Mouse (Mus musculus): ENCODE data around the gene Gm20388. TPM values are rescaled to one million over a fixed set of nuclear protein-coding genes. Genes with fewer than 3 reads are reported as not detected.

Gm20388 gene
- polyA plus RNA-seq, 1 experiment, result not detected

DNA sequence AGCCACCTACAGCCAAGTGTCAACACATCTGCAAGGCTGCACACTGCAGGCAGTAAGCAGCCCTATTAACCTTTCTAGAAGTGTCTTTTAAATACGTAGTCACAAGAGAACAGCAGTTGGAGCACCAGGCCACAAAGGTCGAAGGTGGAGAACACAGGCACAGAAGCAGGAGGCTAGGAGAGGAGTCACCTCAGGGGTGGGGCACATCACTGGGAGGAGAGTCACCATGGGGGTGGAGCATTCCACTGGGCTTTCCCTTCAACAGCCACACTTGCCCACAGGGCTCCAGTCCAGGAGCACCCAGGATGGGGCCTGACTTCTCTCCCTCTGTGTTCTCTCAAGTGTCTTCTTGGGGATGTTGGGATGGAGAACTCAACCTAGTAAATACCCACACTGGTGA is 185.8 kb downstream of the Gm20388 start:
- Histone ChIP-seq H3K4me3 (ENCODE audit: insufficient read depth, low read depth, low read length) (no peak overlapping the region), H3K4me1 (ENCODE audit: control insufficient read depth, insufficient read depth, low read length) (peaks cover 31% of the 10 kb centered on the region), H3K27ac (ENCODE audit: insufficient read depth, low read depth, low read length) (no peak overlapping the region)
- WGBS, result 41% methylated on average over 2 of the region's 2 CpGs
- TF ChIP-seq CTCF (IDR thresholded peaks at IDR 0.05; ENCODE audit: insufficient read depth, low read depth, low read length) (no peak), POLR2A (IDR thresholded peaks at IDR 0.05; ENCODE audit: insufficient read depth, low read depth, low read length) (no peak)

GRCm38 (mm10) chr8:120100388-120101067 is 189.9 kb downstream of the Gm20388 start:
- Histone ChIP-seq H3K27ac (ENCODE audit: insufficient read depth, low read depth, low read length) (peak overlapping the region; percentile 91; the same call in 1 of the 2 replicates), H3K4me3 (ENCODE audit: insufficient read depth, low read depth, low read length) (peak overlapping the region; percentile 87), H3K4me1 (ENCODE audit: control insufficient read depth, insufficient read depth, low read length) (peaks cover 22% of the 10 kb centered on the region)
- WGBS, result 1% methylated on average over 25 of the region's 25 CpGs
- TF ChIP-seq CTCF (IDR thresholded peaks at IDR 0.05; ENCODE audit: insufficient read depth, low read depth, low read length), result no peak
- TF ChIP-seq POLR2A (IDR thresholded peaks at IDR 0.05; ENCODE audit: insufficient read depth, low read depth, low read length), result no peak

- WGBS, result under 1% methylated on average over 88 of the region's 88 CpGs
- Histone ChIP-seq H3K4me1 (ENCODE audit: control insufficient read depth, insufficient read depth, low read length) (peaks cover 15% of the 10 kb centered on the region), H3K27ac (ENCODE audit: insufficient read depth, low read depth, low read length) (peak within 1 kb of the TSS; percentile 91), H3K4me3 (ENCODE audit: insufficient read depth, low read depth, low read length) (peak within 1 kb of the TSS; percentile 87)
- TF ChIP-seq CTCF (IDR thresholded peaks at IDR 0.05; ENCODE audit: insufficient read depth, low read depth, low read length) (no peak), POLR2A (IDR thresholded peaks at IDR 0.05; ENCODE audit: insufficient read depth, low read depth, low read length) (peak; percentile 34; the same call in 1 of the 2 replicates)
These were observed 190.7 kb downstream of the Gm20388 start, which contains the start of gene Zdhhc7 for GRCm38 (mm10) chr8:120101068-120101972. Gene Zdhhc7, minus strand, starts transcription at chr8:120101482.

- WGBS, result 76% methylated on average over 9 of the region's 9 CpGs
These were observed 193.3 kb downstream of the Gm20388 start for GRCm38 (mm10) chr8:120103916-120104315.

GRCm38 (mm10) chr8:120104721-120105272 is 194.2 kb downstream of the Gm20388 start:
- Histone ChIP-seq H3K27ac (ENCODE audit: insufficient read depth, low read depth, low read length) (no peak overlapping the region), H3K4me3 (ENCODE audit: insufficient read depth, low read depth, low read length) (no peak overlapping the region), H3K4me1 (ENCODE audit: control insufficient read depth, insufficient read depth, low read length) (peaks cover 4% of the 10 kb centered on the region; the same call in 1 of the 2 replicates)
- TF ChIP-seq CTCF (IDR thresholded peaks at IDR 0.05; ENCODE audit: insufficient read depth, low read depth, low read length), result no peak
- TF ChIP-seq POLR2A (IDR thresholded peaks at IDR 0.05; ENCODE audit: insufficient read depth, low read depth, low read length), result no peak
- WGBS, result 69% methylated on average over 9 of the region's 9 CpGs

More at GRCm38 (mm10) chr8:120103916-120104315, 193.3 kb downstream of the Gm20388 start:
- Histone ChIP-seq H3K4me1 (ENCODE audit: control insufficient read depth, insufficient read depth, low read length) (peaks cover 4% of the 10 kb centered on the region; the same call in 1 of the 2 replicates), H3K27ac (ENCODE audit: insufficient read depth, low read depth, low read length) (no peak overlapping the region), H3K4me3 (ENCODE audit: insufficient read depth, low read depth, low read length) (no peak overlapping the region)
- TF ChIP-seq POLR2A (IDR thresholded peaks at IDR 0.05; ENCODE audit: insufficient read depth, low read depth, low read length) (no peak), CTCF (IDR thresholded peaks at IDR 0.05; ENCODE audit: insufficient read depth, low read depth, low read length) (no peak)

- WGBS, result 75% methylated on average over 3 of the region's 3 CpGs
- Histone ChIP-seq H3K27ac (ENCODE audit: insufficient read depth, low read depth, low read length) (no peak overlapping the region), H3K4me1 (ENCODE audit: control insufficient read depth, insufficient read depth, low read length) (peaks cover 7% of the 10 kb centered on the region; the same call in 1 of the 2 replicates), H3K4me3 (ENCODE audit: insufficient read depth, low read depth, low read length) (no peak overlapping the region)
- TF ChIP-seq POLR2A (IDR thresholded peaks at IDR 0.05; ENCODE audit: insufficient read depth, low read depth, low read length) (no peak), CTCF (IDR thresholded peaks at IDR 0.05; ENCODE audit: insufficient read depth, low read depth, low read length) (no peak)
These were observed 198.5 kb downstream of the Gm20388 start for GRCm38 (mm10) chr8:120109149-120109548.

- WGBS, result 85% methylated on average over 4 of the region's 4 CpGs
These were observed 200.3 kb downstream of the Gm20388 start for GRCm38 (mm10) chr8:120110966-120111365.

GRCm38 (mm10) chr8:120111382-120111781 is 200.7 kb downstream of the Gm20388 start:
- Histone ChIP-seq H3K4me1 (ENCODE audit: control insufficient read depth, insufficient read depth, low read length) (peaks cover 16% of the 10 kb centered on the region), H3K4me3 (ENCODE audit: insufficient read depth, low read depth, low read length) (no peak overlapping the region), H3K27ac (ENCODE audit: insufficient read depth, low read depth, low read length) (no peak overlapping the region)
- WGBS, result 75% methylated on average over 3 of the region's 4 CpGs
- TF ChIP-seq CTCF (IDR thresholded peaks at IDR 0.05; ENCODE audit: insufficient read depth, low read depth, low read length) (no peak), POLR2A (IDR thresholded peaks at IDR 0.05; ENCODE audit: insufficient read depth, low read depth, low read length) (no peak)

More at GRCm38 (mm10) chr8:120110966-120111365, 200.3 kb downstream of the Gm20388 start:
- no peak for TF ChIP-seq CTCF (IDR thresholded peaks at IDR 0.05; ENCODE audit: insufficient read depth, low read depth, low read length)
- TF ChIP-seq POLR2A (IDR thresholded peaks at IDR 0.05; ENCODE audit: insufficient read depth, low read depth, low read length), result no peak
- Histone ChIP-seq H3K4me1 (ENCODE audit: control insufficient read depth, insufficient read depth, low read length) (peaks cover 14% of the 10 kb centered on the region), H3K4me3 (ENCODE audit: insufficient read depth, low read depth, low read length) (no peak overlapping the region), H3K27ac (ENCODE audit: insufficient read depth, low read depth, low read length) (no peak overlapping the region)

Measured in olfactory bulb, adult 2 months (tissue).